Mouse (Mus musculus) thymus, postnatal 25 days (tissue): ENCODE measurements around the gene Btg3.

ENCODE experiments used
- DNase-seq: peaks from one replicate; pipeline ENCODE4 v3.0.0; 2022

The Btg3 gene

DNA sequence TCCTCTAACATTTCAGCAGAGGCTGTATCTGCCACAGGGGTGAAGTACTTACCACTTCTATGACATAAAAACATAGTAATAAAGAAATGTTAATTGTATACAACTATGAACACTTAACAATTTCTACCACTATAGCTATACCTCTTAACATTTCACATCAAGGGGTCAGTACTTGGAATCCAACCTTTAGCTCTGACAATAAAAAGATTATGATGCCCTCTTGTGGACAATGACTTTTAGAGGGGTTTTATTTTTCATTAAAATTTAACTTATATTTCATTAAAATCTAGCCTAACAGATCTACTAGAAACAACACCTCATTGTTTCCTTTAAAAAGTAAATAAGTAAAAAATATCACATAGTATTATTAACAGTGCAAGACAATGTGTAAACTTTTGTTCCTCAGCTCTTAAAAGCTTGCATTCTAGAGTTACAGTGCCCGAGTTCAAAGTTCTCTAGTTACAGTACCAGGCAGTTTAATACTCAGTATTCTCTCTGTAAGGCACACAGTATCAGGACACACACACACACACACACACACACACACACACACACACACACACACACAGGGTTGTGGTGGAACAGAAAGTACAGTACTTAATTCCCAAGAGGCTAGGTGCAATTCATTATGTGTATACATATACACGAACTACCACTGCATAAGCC is 30.2 kb downstream of the Btg3 start:
- DNase-seq: no peak

- no peak for DNase-seq
These were observed 33.2 kb downstream of the Btg3 start for GRCm38 (mm10) chr16:78343792-78344191.

DNA sequence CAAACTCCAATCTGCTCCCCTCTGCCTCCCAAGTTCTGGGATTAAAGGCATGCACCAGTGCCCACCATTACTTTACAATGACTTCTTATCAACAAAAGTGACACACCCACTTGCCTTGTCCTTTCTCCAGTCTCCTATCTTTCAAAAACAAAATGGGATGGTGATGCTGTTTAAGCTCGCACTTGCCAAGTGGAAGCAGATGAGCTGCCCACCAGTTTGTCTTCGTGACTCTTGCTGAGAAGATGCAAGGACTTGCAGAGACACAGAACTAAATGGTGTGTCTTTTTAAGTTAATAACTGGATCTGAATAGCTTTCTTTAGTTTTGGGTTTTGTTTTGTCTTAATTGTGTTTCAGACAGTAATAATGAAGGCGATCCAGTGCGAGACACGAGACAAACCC is 34.2 kb downstream of the Btg3 start:
- DNase-seq: no peak

DNA sequence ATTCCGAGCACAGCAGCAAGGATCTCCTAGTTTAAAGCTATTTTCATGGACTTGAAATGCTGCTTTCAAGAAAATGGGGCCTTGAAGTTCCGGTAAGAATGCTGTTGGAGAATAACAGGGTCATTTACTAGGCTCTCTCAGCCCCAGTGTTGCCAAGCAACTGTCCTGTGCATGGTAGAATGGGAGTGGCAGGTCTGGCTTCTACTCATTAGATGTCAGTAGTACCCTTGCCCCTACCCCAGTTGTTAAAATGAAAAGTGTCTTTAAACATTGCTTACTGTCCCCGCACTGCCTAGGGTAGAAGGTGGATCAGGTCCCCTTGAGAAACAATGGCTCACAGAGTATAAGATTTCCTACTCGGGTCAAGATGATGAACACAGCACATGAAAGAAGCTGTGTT is 35.6 kb downstream of the Btg3 start:
- DNase-seq: no peak

DNA sequence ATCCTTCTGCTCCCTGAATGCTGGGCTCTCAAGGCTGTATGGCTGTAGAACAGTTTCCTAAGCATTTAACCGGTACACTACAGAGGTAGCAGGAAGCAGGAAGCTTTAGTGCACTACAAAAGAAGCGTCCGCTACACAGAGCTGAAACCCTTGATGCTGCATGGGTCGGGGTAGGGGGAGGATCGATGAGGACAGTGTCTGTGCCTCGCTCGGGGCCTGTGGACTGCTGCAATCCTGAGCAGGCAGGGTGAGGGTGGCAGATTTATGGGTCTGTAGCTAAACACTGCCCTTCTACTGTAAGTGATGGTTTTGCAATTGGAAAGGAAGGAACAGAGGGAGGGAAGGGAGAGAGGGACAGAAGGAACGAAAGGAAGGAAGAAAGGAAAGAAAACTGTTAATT is 39.8 kb downstream of the Btg3 start:
- DNase-seq: no peak

GRCm38 (mm10) chr16:78327999-78328398 is 49.0 kb downstream of the Btg3 start:
- DNase-seq: no peak

DNA sequence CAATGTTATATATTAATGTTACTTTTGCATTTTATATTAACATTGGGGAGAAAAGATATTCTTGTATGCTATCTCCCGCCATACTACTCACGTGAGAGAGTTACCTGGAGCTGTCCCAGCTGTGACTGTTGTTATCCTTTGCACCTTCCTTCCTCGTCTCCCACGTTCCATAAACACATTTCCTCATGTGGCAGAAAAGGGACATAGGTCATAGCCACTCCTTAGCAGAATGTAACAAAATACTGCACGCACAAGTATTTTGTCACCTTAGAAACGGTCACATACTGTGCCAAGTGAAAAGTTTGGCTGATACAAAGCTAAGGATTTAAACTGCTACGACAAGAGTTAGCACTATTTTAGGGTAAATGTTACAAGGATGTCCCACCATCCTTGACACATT is 49.4 kb downstream of the Btg3 start:
- DNase-seq: no peak

- no peak for DNase-seq
These were observed 50.8 kb downstream of the Btg3 start for GRCm38 (mm10) chr16:78325972-78326848.

DNA sequence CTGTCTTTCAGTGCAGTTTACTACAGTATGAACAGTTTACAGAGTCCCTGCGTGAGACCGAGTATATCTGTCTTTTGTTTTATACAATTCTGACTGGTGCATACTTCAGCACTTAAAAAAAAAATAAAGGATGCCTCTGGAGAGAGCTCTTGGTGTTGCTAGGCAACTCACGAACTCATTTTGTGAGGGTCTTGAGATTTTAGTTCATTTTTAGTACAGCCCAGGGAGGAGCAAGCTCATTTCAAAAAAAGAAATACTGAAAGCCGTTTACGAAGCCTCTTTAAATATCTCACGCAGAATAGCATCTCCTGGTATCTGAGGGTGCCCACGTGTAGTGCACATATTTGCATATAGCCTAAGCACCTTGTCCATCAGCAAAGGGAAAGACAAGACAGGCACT is 54.9 kb downstream of the Btg3 start:
- no peak for DNase-seq

DNA sequence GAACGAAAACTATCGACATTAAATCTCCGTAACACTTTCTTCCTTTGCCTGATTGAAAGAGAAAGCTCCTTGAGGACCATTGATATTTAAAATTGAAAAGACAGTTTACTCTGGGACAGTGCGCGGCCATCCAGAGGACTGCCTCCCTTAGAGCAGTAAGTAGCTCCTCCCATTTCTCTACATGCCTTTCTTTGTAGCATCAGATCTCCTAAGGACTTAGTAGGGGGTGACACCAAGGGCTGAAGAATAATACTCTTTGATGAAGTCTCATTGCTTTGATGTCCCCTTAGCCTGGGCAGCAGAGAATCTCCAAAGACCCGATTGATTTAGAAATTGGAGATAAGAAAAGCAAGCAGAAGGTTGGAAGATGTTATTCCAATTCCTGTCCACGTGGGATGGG is 55.4 kb downstream of the Btg3 start:
- no peak for DNase-seq

GRCm38 (mm10) chr16:78319711-78320110 is 57.3 kb downstream of the Btg3 start:
- no peak for DNase-seq

DNA sequence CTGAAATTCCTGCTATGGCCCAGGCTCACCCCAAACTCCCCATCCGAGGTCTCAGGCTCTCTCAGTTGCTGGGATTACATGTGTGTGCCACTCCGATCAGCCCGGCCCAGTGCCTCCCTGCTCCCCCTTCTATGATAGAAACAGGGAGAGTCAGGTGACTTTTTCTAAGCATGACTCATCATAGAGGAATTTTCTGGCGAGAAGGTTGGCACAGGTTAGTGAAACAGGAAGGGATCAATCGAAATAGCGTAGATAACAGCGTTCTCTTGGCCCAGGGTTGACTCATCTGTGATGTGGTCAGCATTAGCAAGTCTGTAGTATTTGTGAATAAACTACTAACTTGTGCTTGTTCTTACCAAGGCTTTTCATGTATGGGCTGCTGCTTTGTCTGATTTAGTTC is 59.0 kb downstream of the Btg3 start:
- DNase-seq: no peak

- peak; percentile 45 for DNase-seq
These were observed 60.1 kb downstream of the Btg3 start for GRCm38 (mm10) chr16:78316849-78317248.

DNA sequence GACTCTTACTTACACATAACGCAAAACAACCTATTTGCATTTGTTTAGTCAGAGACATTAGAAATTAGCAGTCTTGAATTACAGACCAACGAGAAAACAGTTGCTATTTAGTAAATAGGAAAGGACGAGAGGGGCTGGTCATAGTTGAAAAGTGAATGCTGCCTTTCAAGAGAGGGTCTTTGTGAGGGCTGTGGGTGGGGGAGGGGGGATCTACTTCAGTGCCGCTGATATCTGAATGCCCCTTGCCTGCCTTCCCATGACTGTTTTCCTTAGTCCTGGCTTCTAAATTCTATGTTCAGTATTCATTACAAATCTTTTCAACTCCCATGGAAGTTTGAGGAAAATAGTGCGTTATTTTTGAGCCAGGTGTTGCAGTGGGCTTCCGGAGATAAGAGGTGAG is 63.0 kb downstream of the Btg3 start:
- DNase-seq: no peak

- DNase-seq: no peak
These were observed 63.7 kb downstream of the Btg3 start for GRCm38 (mm10) chr16:78313135-78313887.

- no peak for DNase-seq
These were observed 67.7 kb downstream of the Btg3 start for GRCm38 (mm10) chr16:78309258-78309657.

- DNase-seq: no peak
These were observed 69.4 kb downstream of the Btg3 start for GRCm38 (mm10) chr16:78307476-78308192.

- no peak for DNase-seq
These were observed 70.4 kb downstream of the Btg3 start for GRCm38 (mm10) chr16:78306606-78307005.

- no peak for DNase-seq
These were observed 71.3 kb downstream of the Btg3 start for GRCm38 (mm10) chr16:78305606-78306100.

GRCm38 (mm10) chr16:78302678-78303050 is 74.3 kb downstream of the Btg3 start:
- DNase-seq: no peak

DNA sequence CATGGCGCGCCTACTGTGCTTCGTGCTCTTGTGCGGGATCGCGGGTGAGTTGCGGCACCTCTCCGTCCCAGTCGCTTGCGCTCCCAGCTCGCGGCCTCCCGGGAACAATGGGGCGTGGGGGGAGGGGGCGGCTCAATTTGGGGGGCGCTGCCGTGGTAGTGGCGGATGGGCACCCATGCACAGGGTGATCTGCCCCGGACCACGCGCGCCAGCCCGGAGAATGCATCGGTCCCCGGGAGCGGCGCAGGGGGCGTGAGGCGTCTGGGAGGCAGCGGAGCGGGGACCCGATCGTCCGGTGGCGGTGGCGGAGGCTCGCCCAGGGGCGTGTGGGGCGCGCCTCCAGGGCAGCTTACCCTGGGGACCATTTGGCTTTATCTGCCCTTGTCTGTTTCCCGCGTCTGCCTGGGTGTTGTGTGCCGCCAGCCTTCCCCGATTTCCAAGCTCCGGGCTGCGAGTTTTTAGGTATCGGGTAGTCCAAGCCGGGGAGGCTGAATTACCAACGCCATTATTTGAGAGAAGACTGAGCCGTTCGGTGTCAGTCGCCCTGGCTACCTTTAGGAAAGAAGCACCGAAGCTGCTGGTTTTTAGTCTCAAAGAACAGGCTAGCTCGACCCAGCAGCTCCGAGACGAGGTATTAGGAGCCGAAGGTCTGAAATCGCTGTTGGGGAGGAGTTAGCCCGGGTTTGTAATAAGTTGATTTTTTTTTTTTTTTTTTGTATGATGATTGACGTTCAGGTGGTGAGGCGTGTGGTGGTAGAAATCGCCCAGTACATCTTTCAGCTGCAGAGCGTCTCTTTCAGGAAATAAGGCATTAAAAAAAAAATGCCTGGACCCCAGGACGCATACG is 74.9 kb downstream of the Btg3 start:
- DNase-seq: peak; percentile 33
